Mouse (Mus musculus) stomach, postnatal 0 days (tissue): ENCODE measurements around the gene Sfxn5. TPM values are rescaled to one million over a fixed set of nuclear protein-coding genes. Genes with fewer than 3 reads are reported as not detected.

Experiments used
- ATAC-seq: fragments of 200-750 bp; cut with Nextera tagmentation; 2 replicates; pipeline ENCODE4 v1.8.0; 2017; ENCODE audit not compliant: low FRiP score, low TSS enrichment
- DNase-seq: peaks from one replicate; pipeline ENCODE4 v3.0.0-alpha.2; 2016; ENCODE audit warnings: low spot score
- H3K27ac ChIP-seq: fragments of 300-500 bp; sonication (generic); replicated peaks from 2 replicates; pipeline ENCODE4 v1.5.1; 2014; ENCODE audit warnings: mild to moderate bottlenecking, control low read depth
- H3K27me3 ChIP-seq: fragments of 300-500 bp; sonication (generic); 2 replicates; pipeline ENCODE4 v1.6.1; 2014; ENCODE audit warnings: low read length; ENCODE audit not compliant: control insufficient read depth, insufficient read depth
- H3K36me3 ChIP-seq: fragments of 300-500 bp; sonication (generic); 2 replicates; pipeline ENCODE4 v1.6.1; 2014; ENCODE audit warnings: low read length, mixed read lengths; ENCODE audit not compliant: control insufficient read depth, insufficient read depth
- H3K4me1 ChIP-seq: fragments of 300-500 bp; sonication (generic); replicated peaks from 2 replicates; pipeline ENCODE4 v1.6.1; 2014; ENCODE audit warnings: antibody characterized with exemption; ENCODE audit not compliant: control insufficient read depth, insufficient read depth
- H3K4me2 ChIP-seq: fragments of 300-500 bp; sonication (generic); replicated peaks from 2 replicates; pipeline ENCODE4 v1.6.1; 2014; ENCODE audit warnings: low read depth, mild to moderate bottlenecking, control low read depth, moderate library complexity
- H3K4me3 ChIP-seq: fragments of 300-500 bp; sonication (generic); 2 replicates; pipeline ENCODE4 v1.5.1; 2014; ENCODE audit warnings: low read depth, low read length, control low read depth
- H3K9ac ChIP-seq: fragments of 300-500 bp; sonication (generic); 2 replicates; pipeline ENCODE4 v1.6.1; 2014; ENCODE audit warnings: mild to moderate bottlenecking, low read length, control low read depth, mixed read lengths
- H3K9me3 ChIP-seq: fragments of 300-500 bp; sonication (generic); 2 replicates; pipeline ENCODE4 v1.6.1; 2016; ENCODE audit warnings: low read length; ENCODE audit not compliant: control insufficient read depth
- CTCF ChIP-seq: IDR thresholded peaks from 2 replicates; pipeline ENCODE4 v1.5.1; 2016; ENCODE audit warnings: antibody characterized with exemption, low read depth, mild to moderate bottlenecking, moderate library complexity
- EP300 ChIP-seq: optimal IDR thresholded peaks from 2 replicates; pipeline ENCODE3; 2016; ENCODE audit warnings: antibody characterized with exemption
- WGBS: fragments of 180-500 bp; shearing (Covaris S2); extraction: QIAGEN DNeasy Blood & Tissue Kit; methylation state at CpG from one replicate; pipeline ENCODE4 v1.1.7; 2014; 5-methylcytosine and 5-hydroxymethylcytosine counted together
- polyA plus RNA-seq: library from polyadenylated mRNA; unstranded; fragments of >200 nt; fragmentation: Nextera tagmentation; extraction: Ambion mirVana; gene quantifications from 2 replicates; pipeline ENCODE4 v1.2.1, GENCODE M21; 2015

The Sfxn5 gene
- polyA plus RNA-seq, 1 experiment from 2014 or later = 8.4 TPM

GRCm38 (mm10) chr6:85218684-85219445, 114.4 kb downstream of the Sfxn5 start:
- Histone ChIP-seq H3K27ac (no peak overlapping the region), H3K9ac (no peak overlapping the region), H3K4me3 (no peak overlapping the region), H3K9me3 (no peaks in the 10 kb centered on the region), H3K36me3 (no peaks in the 10 kb centered on the region), H3K4me2 (no peak overlapping the region), H3K4me1 (no peaks in the 10 kb centered on the region), H3K27me3 (no peaks in the 10 kb centered on the region)
- no peak for DNase-seq
- TF ChIP-seq CTCF (no peak), EP300 (no peak)
- 52% methylated on average over 5 of the region's 5 CpGs for WGBS
- no peak for ATAC-seq

- Histone ChIP-seq H3K27ac (no peak overlapping the region), H3K9me3 (no peaks in the 10 kb centered on the region), H3K4me2 (no peak overlapping the region), H3K4me1 (no peaks in the 10 kb centered on the region), H3K4me3 (no peak overlapping the region), H3K27me3 (no peaks in the 10 kb centered on the region), H3K36me3 (no peaks in the 10 kb centered on the region), H3K9ac (no peak overlapping the region)
- ATAC-seq (no peak), DNase-seq (no peak)
- no peak for TF ChIP-seq CTCF
- TF ChIP-seq EP300 = no peak
- WGBS = 64% methylated on average over 4 of the region's 4 CpGs
Observed at GRCm38 (mm10) chr6:85218251-85218650, 115.0 kb downstream of the Sfxn5 start.

GRCm38 (mm10) chr6:85210686-85211085, 122.5 kb downstream of the Sfxn5 start:
- no peak for DNase-seq
- H3K27ac ChIP-seq = no peak overlapping the region
- no peak for ATAC-seq
- TF ChIP-seq EP300 = no peak
- no peak for TF ChIP-seq CTCF
- no peak overlapping the region for H3K4me2 ChIP-seq
- no peaks in the 10 kb centered on the region for H3K9me3 ChIP-seq
- 47% methylated on average over 1 of the region's 1 CpGs for WGBS
- H3K27me3 ChIP-seq = no peaks in the 10 kb centered on the region
- H3K9ac ChIP-seq = no peak overlapping the region
- no peaks in the 10 kb centered on the region for H3K36me3 ChIP-seq
- H3K4me1 ChIP-seq = no peaks in the 10 kb centered on the region
- no peak overlapping the region for H3K4me3 ChIP-seq

GRCm38 (mm10) chr6:85209226-85209967, 123.8 kb downstream of the Sfxn5 start:
- no peak for TF ChIP-seq CTCF
- no peak for TF ChIP-seq EP300
- H3K27ac ChIP-seq = no peak overlapping the region
- no peaks in the 10 kb centered on the region for H3K36me3 ChIP-seq
- ATAC-seq (no peak), DNase-seq (no peak)
- 64% methylated on average over 9 of the region's 9 CpGs for WGBS
- no peaks in the 10 kb centered on the region for H3K9me3 ChIP-seq
- no peak overlapping the region for H3K4me2 ChIP-seq
- H3K9ac ChIP-seq = no peak overlapping the region
- no peak overlapping the region for H3K4me3 ChIP-seq
- no peaks in the 10 kb centered on the region for H3K4me1 ChIP-seq
- H3K27me3 ChIP-seq = no peaks in the 10 kb centered on the region

DNA sequence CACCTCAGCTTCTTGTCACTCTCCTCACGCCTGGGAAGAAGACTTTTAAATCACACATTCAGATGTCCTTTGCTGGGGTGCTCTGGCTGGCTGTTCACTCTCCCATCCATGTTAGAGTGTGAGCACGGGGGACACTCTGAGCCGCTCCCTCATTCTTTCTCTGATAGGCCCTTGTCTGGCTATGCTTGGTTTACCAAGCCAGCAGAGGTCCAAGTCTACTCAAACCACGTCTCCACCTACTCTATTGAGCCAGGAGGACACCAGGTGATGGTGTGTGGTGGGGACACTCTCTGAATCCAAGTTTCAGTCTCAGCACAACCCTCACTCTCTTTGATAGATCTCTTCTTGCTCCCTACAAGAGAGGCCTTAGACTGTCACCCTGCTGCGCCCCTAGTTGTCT, 125.9 kb downstream of the Sfxn5 start:
- Histone ChIP-seq H3K36me3 (no peaks in the 10 kb centered on the region), H3K4me1 (no peaks in the 10 kb centered on the region), H3K4me2 (no peak overlapping the region), H3K9ac (no peak overlapping the region), H3K9me3 (no peaks in the 10 kb centered on the region), H3K4me3 (no peak overlapping the region), H3K27me3 (no peaks in the 10 kb centered on the region), H3K27ac (no peak overlapping the region)
- 69% methylated on average over 5 of the region's 5 CpGs for WGBS
- TF ChIP-seq EP300 (no peak), CTCF (no peak)
- no peak for ATAC-seq
- DNase-seq = no peak

- H3K4me3 ChIP-seq = no peak overlapping the region
- WGBS = 42% methylated on average over 15 of the region's 15 CpGs
- no peak overlapping the region for H3K9ac ChIP-seq
- DNase-seq = peak; percentile 19
- no peak for TF ChIP-seq CTCF
- no peak for TF ChIP-seq EP300
- no peaks in the 10 kb centered on the region for H3K9me3 ChIP-seq
- no peaks in the 10 kb centered on the region for H3K4me1 ChIP-seq
- H3K27ac ChIP-seq = no peak overlapping the region
- H3K4me2 ChIP-seq = no peak overlapping the region
- H3K36me3 ChIP-seq = no peaks in the 10 kb centered on the region
- ATAC-seq = peak; percentile 31; the same call in 1 of the 2 replicates
- H3K27me3 ChIP-seq = no peaks in the 10 kb centered on the region
Observed at GRCm38 (mm10) chr6:85206939-85207285, 126.3 kb downstream of the Sfxn5 start.
